Mouse (Mus musculus) neural tube, embryonic 10.5 days (tissue): Measurements from ENCODE around the gene Scaf8.
"Not testable (repeated sequence)": the region's sequence is repeated elsewhere in the genome, so short reads cannot be mapped to it uniquely, and the experiment has no call there.

Source experiments
- DNase-seq: peaks from one replicate; pipeline ENCODE4 v3.0.0-alpha.2; 2017; ENCODE audit warnings: low spot score; ENCODE audit errors: extremely low spot score

Scaf8 gene

DNA sequence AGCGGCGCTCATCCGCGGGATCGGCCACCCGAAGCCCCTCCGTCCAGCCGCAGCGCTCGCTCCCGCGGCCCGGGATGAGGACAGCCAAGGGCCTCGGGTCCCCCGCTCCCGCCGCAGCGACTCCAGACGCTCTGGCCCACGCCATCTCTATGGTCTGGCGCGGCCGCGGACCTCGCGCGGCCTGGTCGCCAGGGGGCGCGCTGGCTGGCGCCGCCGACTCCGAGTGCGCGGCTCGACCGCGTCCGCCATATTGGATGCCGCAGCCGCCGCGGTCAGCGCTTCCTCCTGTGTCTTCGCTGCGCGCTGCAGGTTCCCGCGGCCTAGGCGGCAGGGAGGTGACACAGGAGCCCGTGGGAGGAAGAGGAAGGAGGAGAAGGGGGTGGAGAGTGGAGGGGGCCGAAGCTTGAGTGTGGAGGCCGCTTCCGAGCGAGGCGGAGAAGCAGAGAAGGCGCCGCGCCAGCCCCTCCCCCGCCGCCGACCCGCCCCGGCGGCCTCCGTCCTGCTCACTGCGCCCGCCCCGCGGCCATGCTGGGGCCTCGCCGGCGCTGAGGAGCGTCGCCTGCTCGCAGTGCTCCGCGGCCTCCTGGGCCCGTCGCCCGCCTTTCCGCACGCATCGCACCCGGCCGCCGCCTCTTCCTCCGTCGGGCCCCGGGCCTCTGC lies at the start of gene Scaf8:
Scaf8 (plus strand) TSS at position 253 of the 660 bp plus-strand sequence.
- DNase-seq = peak; percentile 94

DNA sequence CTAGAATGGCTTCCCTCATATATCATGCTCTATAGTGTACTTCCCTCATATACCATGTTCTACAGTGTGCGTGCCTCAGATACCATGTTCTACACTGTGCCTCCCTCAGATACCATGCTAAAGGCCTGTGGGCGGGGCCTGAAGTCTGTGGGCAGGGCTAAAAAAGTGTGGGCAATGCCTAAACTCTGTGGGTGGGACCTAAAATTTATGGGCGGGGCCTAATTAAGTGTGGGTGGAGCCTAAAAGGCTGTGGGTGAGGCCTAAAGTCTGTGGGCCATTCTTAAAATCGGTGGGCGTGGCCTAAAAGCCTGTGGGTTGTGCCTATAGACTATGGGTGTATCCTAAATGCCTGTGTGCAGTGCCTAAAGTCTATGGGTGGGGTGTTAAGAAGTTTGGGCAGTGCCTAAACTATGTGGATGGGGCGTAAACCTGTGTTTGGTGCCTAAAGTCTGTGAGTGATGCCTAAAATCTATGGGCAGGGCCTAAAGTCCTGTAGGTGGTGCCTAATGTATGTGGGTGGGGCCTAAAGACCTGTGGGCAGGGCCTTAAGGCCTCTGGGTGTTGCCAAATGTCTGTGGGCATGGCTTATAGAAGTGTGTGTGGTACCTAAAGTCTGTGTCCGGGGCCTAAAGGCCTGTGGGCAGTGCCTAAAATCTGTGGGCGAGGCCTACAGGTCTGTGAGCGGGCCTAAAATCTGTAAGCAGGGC lies 39.5 kb upstream of the Scaf8 start:
- DNase-seq = no peak

DNA sequence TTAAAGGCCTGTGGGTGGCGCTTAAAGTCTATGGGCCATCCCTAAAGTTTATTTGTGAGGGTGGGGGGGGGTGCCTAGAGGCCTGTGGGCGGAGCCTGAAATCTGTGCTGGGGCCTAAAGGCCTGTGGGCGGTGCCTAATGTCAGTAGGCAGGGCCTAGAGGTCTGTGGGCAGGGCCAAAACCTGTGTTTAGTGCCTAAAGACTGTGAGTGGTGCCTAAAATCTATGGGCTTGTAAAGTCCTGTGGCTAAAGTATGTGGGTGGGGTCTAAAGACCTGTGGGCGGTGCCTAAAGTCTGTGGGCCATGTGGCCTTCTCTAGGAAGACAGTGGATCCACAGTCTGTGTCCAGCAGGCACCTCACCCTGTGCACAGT lies 38.9 kb upstream of the Scaf8 start:
- DNase-seq = no peak

DNA sequence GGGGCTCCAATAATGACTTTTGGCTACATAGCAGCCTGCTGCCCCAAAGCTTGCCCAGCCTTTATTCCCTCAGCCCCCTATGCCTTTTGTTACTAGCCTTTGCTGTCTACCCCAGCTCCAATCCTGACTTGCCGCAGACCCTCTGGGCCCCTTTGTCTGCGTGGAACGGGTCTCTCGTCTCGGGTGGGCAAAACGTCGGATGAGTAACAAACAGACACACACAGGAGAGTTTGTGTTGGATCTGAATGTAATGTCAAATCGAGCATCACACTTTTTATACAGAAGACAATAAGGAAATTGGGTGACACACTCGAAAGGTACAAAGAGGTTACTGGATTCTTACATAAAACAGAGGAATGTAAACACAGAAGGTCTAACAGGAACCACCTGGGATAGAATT lies 36.8 kb upstream of the Scaf8 start:
- DNase-seq = not testable (repeated sequence)

DNA sequence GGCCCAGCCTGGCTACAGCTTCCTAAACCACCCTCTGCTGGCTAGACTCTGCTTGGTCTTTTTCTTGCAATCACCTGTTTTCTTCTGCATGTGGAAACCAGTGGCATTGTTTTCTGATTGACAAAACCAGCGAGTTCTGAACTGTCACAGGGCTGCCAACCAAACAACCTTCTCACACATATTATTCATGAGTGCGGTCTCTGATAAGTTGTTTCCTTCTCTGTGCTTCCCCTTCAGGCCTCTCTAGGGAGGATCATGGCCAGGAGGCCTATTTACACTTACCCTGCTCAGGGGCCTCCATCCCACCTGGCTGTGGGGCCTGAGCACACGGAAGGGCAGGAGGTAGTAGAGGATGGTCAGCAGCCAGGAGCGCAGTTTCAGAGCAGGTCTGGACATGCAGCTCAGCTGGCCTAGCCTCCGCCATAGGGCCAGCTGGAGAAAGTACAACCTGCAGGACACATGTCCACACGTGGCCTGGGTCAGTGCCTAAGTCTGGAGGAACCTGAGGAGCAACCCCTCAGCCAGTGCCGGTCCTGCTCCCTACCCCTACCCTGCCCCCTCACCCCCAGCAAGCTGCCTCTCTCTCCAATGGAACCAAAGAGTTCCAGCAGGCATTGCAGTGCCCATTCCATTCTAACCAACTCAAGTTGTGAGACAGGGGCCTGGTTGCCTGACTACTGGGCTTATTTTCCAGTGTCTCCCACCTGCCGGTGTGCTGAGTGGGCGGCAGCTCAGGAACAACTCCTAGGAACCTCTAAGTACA lies 34.0 kb upstream of the Scaf8 start:
- DNase-seq = not testable (repeated sequence)

DNA sequence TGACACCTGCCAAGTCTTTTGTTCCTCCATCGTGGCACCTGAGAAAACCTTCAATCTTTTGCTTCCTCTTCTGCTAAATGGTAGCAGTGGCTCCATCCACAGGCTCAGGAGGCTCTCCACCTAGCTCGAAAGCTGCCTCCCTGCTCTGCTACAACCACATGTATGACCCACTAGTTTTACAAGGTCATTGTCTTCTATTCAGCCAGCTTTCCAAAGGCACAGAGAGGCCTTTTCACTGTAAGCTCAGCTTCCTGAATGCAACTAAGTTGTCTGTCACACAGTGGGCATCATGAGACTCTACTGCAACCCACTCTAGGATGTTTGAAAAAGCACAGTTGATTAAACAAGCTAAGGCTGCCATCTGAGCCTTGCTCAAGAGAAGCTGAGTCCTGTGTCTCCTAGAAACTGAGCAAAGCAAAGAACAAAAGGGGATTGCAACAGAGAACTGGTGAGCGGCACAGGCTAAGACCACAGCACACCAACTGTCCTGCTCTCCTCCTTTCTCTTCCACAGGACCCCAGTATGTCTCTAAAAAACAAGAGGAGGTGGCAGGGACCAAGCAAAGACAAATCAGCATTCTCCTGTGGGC lies 33.2 kb upstream of the Scaf8 start:
- not testable (repeated sequence) for DNase-seq

DNA sequence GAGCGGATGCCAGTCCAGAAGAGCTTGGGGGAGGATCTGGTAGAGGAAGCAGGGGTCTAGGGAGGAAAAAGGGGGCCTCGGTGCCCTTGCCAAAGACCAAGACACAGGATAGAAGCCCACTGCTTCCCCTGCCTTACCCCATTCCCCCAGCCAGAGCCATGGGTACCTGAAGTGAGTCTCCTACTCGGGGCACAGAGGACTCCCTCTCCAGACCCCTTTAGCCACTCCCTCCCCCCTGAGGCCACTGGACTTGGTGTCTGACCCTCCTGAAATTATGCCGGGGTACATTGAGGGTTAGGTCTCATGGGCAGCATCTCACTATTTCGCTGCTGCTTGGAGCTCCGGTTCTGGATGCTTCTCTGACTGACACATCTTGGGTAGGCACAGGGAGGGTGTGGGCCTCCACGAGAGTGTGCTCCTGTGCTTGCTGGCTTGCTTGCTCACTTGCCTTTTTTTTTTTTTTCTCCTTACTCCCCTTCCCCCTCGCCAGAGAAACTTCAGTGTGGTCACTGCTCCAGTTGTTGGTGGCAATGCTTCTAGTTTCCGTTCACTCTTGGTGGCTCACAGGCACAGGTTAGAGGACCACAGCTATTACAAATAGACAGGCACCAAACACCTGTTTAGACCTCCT lies 32.5 kb upstream of the Scaf8 start:
- peak; percentile 46 for DNase-seq

DNA sequence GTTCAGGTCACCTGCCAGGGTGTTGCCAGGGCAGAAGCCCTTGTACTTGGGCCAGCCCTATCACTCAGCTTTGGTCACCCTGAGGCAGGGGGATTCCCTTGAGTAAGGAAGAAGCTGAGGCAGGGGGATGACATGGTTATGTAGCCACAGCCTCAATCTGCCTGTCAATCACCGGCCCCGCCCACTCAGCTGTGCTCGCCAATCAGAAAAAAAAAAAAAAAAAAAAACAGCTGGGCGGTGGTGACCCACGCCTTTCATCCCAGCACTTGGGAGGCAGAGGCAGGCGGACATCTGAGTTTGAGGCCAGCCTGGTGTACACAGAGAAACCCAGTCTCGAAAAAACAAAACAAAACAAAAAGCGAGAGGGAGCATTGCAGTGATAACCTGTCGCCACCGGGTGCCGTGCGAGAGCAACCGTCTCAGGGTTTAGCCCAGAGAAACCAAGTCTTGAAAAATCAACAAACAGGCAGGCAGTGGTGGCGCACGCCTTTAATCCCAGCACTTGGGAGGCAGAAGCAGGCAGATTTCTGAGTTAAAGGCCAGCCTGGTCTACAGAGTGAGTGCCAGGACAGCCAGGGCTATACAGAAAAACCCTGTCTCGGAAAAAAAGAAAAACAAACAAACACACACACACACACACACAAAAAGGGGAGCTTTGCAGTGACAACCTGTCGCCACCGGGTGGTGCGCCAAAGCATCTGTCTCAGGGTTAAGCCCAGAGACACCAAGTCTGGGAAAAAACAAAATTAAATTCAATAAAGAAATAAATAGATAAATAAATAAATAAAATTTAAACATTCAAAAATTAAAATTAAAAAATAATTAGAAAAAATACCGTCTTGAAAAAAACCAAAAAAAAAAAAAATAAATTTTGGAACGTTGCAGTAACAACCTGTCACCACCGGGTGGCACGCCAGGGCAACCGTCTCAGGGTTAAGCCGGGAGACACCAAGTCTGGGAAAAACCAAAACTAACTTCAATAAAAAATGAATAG lies 31.7 kb upstream of the Scaf8 start:
- peak; percentile 40 for DNase-seq

DNA sequence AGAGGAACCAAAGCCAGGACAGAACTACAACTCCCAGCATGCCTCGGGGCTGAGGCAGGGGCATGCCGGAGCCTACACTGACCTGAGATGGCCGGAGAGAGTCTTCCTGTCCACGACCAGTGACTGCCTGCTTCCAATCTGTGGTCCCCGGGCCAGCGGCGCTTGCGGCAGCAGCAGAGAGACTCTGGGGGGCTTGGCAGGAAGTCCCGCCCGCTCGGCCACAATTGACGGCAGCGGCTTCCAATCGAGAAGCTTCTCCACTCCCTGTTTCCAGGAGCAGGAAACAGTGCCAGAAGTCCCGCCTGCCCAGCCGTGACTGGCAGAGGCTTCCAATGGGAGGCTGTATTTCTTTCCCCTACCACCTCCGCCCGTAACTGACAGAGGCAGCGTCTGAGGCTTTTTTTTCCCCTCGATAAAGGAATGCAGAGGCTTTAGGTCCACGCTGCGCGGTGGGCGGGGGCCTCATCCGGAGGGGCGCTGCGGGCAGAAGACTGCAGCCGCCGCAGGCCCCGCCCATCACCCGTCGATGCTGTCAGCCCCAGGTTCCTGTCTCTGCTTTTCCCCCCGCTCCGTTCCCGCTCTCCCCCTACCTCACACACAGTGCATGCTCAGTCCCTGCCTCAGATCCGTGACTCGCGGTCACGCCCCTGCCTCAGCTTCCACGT lies 30.8 kb upstream of the Scaf8 start:
- DNase-seq = peak; percentile 92

DNA sequence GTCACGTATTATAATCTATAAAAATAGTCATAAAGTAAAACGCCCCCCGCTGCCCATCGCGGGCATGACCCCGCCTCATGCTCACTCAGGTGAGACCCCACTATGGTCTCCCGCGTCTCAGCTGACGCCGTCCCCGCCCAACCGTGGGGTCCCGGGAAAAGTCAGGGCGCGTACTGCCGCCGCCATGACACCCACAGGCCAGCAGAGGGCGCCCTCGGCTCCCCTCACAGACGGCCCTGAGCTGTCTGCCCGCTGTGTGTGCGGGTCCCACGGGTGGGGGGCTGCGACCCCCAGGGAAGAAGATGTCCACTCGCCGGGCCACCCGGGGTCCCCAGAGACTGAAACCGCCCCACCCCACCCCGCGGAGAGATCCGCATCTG lies 30.2 kb upstream of the Scaf8 start:
- peak; percentile 78 for DNase-seq

DNA sequence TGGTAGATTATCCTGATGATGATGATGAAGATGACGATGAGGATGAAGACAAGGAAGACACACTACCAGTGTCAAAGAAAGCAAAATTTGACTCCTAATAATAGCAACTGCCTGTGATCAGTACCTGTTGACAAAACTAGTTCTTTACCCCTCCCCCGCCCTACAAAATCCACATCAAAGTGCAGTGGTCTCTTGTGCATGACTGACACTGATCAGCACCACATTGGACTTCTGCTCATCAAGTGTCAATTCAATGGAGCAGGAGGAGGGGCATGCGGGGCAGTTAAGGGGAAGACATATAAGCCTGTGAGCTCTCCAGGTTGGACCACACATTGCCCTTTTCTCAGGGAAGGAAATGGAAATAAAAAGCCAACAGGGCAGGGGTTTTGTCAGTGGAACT lies 29.6 kb upstream of the Scaf8 start:
- no peak for DNase-seq

DNA sequence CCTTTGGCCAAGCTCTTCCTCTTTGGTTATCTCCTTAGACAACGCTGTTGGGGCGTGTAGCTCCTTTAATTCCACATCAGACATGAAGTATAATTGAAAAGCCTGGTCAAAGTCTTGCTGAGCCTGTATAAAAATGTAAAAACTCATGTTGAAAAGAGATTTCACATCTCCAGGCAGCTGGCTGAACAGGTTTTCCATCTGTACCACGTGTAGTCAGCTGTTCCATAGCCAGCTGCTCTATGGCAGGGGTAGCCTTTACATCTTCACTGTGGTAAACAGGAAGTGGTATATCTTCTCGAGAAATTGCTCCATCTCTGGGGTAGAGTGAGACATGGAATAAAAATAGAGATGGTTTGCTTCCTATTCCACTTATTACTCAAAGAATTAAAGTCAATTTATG lies 22.1 kb upstream of the Scaf8 start:
- no peak for DNase-seq

DNA sequence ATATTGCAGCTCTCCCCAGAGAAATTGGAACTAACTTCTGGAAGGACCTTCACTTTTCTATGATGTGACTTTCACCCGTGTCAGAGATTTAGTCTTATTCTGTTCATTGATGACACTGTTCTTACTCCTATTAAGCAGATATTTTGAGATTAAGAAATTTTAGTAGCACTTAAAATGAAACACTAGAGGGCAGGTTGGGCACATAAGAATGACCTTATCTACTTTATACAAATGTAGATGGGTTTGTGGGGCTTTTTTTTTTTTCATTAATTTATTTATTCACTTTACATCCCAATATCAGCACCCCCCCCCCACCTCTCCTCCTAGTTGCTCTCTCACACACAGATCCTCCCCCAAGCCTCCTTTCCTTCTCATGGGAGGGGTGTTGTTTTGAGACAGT lies 15.5 kb upstream of the Scaf8 start:
- DNase-seq = not testable (repeated sequence)

DNA sequence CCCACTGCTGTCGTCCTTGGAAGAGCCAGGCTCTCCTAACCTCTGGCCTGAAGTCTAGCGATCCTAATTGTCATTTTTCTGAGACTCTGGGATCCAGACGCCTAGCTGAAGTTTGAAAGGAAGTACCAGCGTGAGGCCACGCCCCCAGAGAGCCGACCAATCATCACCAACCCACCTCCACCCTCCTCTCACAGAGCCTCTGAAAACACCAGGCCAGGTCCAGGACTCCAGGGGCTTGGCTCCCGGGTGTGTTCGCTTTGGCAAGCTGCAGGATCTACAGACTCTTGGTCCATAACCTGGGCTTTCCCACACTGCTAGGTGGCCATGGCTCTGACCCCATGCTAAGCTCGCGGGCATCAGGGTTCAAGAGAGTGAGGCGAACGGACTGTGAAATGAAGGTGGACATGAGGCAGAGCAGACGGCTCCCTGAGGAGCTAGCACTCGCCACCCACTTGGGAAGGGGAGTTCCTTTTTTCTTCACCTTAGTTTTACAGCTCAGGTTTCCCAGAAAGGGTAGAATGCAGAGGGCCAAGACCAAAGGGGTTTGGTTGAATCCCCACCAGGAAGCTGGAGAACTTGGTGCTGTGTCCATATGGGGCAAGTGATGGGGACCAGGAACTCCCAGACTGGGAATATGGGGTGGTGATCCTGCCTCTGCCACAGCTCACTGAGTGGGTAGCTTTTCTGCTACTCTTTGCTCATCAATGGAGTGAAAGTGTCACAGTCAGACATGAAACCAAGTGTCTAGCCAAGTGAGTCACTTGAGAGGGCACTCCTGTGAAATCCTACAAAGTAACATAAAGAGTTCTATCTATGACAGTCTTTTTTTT lies 12.2 kb upstream of the Scaf8 start:
- peak; percentile 56 for DNase-seq

DNA sequence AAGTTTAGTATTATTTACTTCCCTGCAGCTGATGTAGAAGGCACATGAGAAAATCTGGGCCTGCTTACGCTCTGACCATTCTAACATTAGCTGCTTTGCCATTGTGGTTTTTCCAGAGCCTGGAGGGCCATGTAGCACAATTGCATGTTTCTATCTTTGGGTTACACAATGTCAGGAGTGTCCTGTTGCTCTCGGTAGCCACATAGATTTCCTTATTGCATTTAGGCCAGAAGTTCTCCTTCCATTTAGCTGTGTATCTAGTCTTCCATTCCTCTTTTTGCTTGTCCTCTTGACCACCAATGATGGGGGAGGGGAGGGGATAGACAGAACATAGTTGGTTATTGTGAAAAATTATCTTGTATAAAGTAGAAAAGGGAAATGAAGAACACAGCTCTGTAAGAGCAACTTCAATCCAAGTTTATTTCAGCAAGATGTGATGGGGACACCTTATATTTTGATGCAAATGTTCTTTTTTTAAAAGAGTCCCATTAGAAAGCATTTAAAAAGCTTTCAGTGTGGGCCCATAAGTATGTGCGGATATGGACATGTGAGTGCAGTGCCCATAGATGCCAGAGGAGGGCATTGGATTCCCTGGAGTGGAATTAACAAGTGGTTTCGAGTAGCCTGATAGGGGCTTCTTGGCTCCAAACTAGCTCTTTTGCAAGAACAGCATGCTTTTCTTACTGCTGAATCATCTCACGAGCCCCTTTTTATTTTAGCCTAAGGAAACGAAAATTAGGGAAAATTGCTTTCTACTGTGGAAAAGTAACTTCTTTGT lies 10.4 kb upstream of the Scaf8 start:
- DNase-seq = no peak

DNA sequence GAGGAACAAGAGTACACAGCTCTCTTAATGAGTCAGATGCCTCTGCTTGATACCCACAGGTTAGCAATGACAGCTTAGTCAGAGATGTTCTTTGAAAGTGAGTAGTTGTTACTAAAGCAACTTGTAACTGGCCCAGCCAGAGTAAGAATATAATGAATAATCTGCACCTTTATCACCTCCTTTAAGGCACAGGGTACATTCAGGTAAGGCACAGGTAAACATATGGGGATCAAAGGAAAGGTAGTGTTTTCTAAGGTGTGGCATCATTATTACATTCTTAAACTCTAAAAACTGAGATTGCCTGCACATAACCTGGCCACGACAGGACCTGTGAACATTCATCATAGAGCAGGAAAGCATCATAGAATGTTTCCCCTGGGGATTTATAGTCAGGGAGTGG lies 9.8 kb upstream of the Scaf8 start:
- DNase-seq = no peak

DNA sequence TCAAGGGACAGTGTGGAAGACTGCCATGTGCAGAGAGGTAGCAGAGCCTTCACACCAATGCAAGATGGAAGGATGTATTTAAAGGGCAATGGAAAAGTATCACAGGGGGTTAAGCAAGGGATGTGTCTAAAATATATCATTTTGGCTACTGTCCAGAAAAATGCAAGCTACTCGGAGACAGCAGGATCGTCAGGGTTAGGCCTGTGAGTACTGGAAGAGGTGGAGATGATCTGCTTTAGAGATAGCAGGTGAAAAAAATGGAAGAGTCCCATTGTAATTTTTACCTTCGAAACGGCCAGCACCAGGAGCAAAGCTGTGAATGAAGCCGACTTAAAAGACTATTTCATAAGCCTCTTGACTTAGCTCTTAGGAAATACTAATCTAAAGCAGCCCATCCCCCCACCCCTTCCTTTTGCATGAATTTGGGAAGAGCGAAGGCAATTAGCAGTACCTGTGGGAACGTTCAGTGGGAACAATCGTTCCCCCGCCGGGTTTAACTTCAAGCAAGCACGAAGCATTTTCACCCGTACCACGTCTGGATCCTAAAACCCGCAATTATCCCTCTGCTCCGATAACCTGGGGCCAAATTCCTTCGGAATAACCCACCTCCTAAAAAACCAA lies 925 bp upstream of the Scaf8 start:
- peak; percentile 18 for DNase-seq

DNA sequence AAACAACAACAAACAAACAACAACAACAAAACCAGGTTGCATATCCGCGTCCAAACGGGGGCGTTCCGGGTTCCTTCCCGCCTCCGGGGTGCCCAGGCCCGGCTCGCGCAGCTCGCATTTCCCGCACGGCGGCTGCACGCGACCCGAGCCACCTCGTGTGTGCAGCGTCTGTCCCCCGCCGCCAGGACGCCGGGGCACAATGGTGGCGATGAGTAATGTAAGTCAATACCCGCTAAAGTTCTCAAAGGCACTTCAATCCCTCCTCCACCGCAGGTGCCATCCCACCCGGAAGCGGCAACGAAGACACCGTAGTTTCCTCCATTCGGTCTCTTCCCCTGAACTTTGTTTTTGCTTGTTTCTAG lies 433 bp upstream of the Scaf8 start:
- DNase-seq = no peak
